14 mouse cellular contexts compared by ENCODE assay signal in genomic region chr9:86166362-86167067, GRCm38 (mm10).
DNase-seq lines count a peak whose midpoint lies in the region; ATAC-seq and TF ChIP-seq lines count a peak whose summit lies in the region.
"Had no signal": no experiment of that assay in that cellular context is flagged by ENCODE, and none has a peak within 500 bp of the region (broad histone marks: within the 10 kb centered on the region; RNA-seq: fewer than 3 reads in every experiment).

No protein-coding gene starts in this region.

- H3K4me2 ChIP-seq in kidney, postnatal 0 days (ENCODE audit: low read length), result no peak overlapping the region
- H3K4me2 ChIP-seq in liver, embryonic 11.5 days, result no peak overlapping the region
- H3K4me2 ChIP-seq: heart, embryonic 13.5 days had no signal

- no peaks in the 10 kb centered on the region for H3K36me3 ChIP-seq in kidney, postnatal 0 days (ENCODE audit: insufficient read depth, low read length)
- H3K36me3 ChIP-seq in liver, embryonic 11.5 days (ENCODE audit: control insufficient read depth, insufficient read depth, low read length), result no peaks in the 10 kb centered on the region
- H3K36me3 ChIP-seq: heart, embryonic 13.5 days had no signal

- H3K27ac ChIP-seq in kidney, postnatal 0 days, result no peak overlapping the region
- no peak overlapping the region for H3K27ac ChIP-seq in liver, embryonic 11.5 days (ENCODE audit: low read depth, low read length)
- H3K27ac ChIP-seq: heart, embryonic 13.5 days; layer of hippocampus, adult 2 months; macrophage; stomach, postnatal 0 days had no signal

- H3K9me3 ChIP-seq in kidney, postnatal 0 days (replicated peaks; ENCODE audit: low read length), result no peaks in the 10 kb centered on the region
- no peaks in the 10 kb centered on the region for H3K9me3 ChIP-seq in liver, embryonic 11.5 days (ENCODE audit: control insufficient read depth, low read length)
- H3K9me3 ChIP-seq: heart, embryonic 13.5 days had no signal

- ATAC-seq in kidney, postnatal 0 days (replicated peaks; ENCODE audit: low FRiP score, low read depth), result peak; percentile 80
- ATAC-seq in cerebellum, adult (ENCODE audit: insufficient number of reproducible peaks, low FRiP score, low TSS enrichment), result peak; percentile 98
- ATAC-seq in liver, embryonic 11.5 days (replicated peaks; ENCODE audit: low FRiP score), result no peak
- ATAC-seq: forebrain, postnatal 0 days; liver, postnatal 0 days had no signal

- WGBS in kidney, postnatal 0 days, result 48% methylated on average over 3 of the region's 3 CpGs
- 63% methylated on average over 3 of the region's 3 CpGs for WGBS in liver, embryonic 11.5 days

- H3K4me3 ChIP-seq in kidney, postnatal 0 days (replicated peaks; ENCODE audit: low read depth, low read length), result no peak overlapping the region
- no peak overlapping the region for H3K4me3 ChIP-seq in liver, embryonic 11.5 days (ENCODE audit: low read depth, low read length)
- H3K4me3 ChIP-seq: heart, embryonic 13.5 days; layer of hippocampus, adult 2 months had no signal

- no peak for TF ChIP-seq CTCF in kidney, postnatal 0 days (IDR thresholded peaks at IDR 0.05; ENCODE audit: low read depth)

- DNase-seq in kidney, postnatal 0 days (ENCODE audit: low spot score), result peak; percentile 21
- no peak for DNase-seq in kidney, postnatal 10 days
- DNase-seq in adrenal gland, postnatal 25 days, result peak; percentile 5
- peak; percentile 64 to 69 for DNase-seq in cerebellum, postnatal 36 days
- no peak for DNase-seq in liver, embryonic 11.5 days (ENCODE audit: low spot score)
- DNase-seq in natural killer cell, adult 2 months (ENCODE audit: low spot score in 2 of 2), result no peak
- DNase-seq: forebrain, postnatal 0 days; gastrocnemius, postnatal 14 days; liver, postnatal 0 days had no signal

- H3K9ac ChIP-seq in kidney, postnatal 0 days (ENCODE audit: low read depth, low read length), result no peak overlapping the region
- no peak overlapping the region for H3K9ac ChIP-seq in liver, embryonic 11.5 days (ENCODE audit: low read depth, low read length)
- H3K9ac ChIP-seq: forebrain, postnatal 0 days; heart, embryonic 13.5 days; liver, postnatal 0 days had no signal

- H3K27me3 ChIP-seq in kidney, postnatal 0 days (ENCODE audit: insufficient read depth, low read length), result no peaks in the 10 kb centered on the region
- H3K27me3 ChIP-seq in liver, embryonic 11.5 days (replicated peaks; ENCODE audit: control insufficient read depth, insufficient read depth, low read length), result no peaks in the 10 kb centered on the region
- H3K27me3 ChIP-seq: heart, embryonic 13.5 days had no signal

- H3K4me1 ChIP-seq in kidney, postnatal 0 days (replicated peaks; ENCODE audit: insufficient read depth, low read length), result no peaks in the 10 kb centered on the region
- no peaks in the 10 kb centered on the region for H3K4me1 ChIP-seq in liver, embryonic 11.5 days (replicated peaks; ENCODE audit: control insufficient read depth, insufficient read depth, low read length)
- H3K4me1 ChIP-seq: heart, embryonic 13.5 days had no signal

Comparison
In these comparisons a context has a peak if more than half of its experiments do, and no peak if none do; other contexts are left out.
1. DNase-seq: peak in kidney, postnatal 0 days (single experiment), adrenal gland, postnatal 25 days (single experiment) and cerebellum, postnatal 36 days (2 of 2); none in kidney, postnatal 10 days (single experiment), liver, embryonic 11.5 days (single experiment) and natural killer cell, adult 2 months (0 of 2).